Mouse (Mus musculus) urinary bladder, postnatal 4 days (tissue): ENCODE measurements around the gene Fgf7.

ENCODE experiments used
- DNase-seq, 2 experiments: peaks; one replicate each; pipeline ENCODE4 v3.0.0; 2021 to 2022; ENCODE audit warnings: low spot score in 2 of 2

Fgf7 gene

DNA sequence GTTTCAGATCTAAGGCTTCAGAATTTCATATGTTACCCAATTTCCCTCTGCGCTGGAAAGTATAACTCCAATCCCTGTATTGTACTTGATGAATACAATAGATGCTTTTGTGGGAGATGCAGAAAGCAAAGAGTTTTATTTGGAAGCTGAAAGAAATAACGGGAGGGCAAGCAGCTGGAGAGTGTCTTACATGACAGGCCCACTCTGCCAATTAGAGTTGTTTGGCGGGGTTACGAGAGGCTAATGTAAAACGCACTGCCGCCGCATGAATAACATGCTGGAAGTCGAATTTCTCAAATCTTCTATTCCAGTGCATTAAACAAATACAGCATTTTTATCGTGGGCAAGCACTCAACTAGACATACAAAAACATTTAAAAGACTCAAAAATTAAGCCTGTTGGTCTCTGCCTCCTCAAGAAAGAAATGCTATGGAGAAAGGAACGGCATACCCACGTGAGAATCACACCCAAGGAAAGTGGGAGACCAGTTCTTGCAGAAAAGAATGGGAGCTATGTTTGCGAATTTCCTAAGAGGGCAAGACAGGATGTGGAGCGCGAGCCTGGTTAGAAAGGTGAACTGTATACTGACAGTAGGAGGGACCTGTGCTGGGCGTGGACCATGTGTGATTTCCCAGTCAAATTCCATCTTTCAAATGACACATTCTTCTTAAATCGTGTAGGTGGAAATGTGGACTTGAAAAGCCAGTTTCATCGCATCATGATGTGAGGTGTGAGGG is 26.7 kb downstream of the Fgf7 start:
- DNase-seq: no peak

DNA sequence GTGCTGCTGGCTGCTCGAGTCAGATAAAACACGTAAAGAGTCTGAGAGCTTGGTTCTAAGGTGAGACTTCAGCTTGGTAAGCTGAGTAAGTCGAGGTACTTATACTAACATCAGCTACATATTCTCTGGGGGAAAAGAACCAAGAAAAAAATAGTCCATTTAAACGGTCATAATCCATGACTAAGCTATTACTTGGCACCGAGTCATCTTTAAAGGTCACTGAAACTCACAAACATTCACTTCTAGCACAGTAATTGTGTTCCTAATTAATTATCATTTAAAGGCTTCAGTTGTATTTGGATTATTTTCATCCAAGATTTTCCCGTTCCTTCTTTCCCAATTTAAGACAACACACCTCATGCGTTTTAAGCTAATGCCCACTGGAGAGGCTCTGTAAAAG is 28.4 kb downstream of the Fgf7 start:
- DNase-seq: no peak

DNA sequence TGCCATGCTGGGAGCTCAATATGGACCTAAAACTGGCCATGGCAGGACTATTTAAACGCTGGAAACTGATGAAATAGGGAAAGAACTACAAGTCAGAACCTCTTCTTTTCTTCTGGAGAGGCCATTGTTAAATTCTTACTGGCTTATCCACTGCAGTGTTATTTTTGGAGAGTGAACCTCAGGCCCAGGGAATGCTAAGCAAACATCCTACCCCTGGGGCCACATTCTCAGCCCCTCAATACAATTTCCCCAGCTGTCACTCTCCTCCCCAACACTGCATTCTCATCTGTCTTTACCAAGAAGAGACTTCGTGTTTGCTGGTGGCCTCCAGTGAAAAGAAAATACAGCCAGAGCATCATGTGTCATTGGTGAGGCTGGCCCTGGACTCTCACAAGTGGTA is 30.4 kb downstream of the Fgf7 start:
- DNase-seq: no peak

DNA sequence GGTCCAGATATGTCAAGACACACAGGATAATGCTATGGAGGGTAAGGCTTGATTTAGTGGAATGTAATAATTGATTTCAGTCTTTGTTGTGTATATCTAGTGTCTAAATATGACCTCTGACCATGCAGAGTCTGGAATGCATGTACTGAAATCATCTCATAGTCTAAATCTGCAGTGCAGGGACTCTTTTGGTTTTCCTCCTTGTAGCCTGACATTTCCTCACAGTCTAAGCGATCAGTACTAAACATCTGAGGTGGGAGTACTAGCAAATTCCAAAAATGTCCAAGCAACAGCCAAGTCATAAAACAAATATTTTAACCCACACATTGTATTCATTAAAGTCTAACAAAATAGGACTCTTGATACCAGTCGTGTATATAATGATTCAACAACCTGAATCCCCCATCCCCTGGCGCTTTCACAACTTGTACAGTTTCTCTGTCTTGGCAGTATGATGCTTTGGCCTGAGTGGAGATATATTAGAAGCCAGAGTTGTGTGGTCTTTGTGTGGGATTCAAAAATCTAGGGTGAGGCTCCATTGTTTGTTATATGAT is 30.9 kb downstream of the Fgf7 start:
- no peak for DNase-seq

DNA sequence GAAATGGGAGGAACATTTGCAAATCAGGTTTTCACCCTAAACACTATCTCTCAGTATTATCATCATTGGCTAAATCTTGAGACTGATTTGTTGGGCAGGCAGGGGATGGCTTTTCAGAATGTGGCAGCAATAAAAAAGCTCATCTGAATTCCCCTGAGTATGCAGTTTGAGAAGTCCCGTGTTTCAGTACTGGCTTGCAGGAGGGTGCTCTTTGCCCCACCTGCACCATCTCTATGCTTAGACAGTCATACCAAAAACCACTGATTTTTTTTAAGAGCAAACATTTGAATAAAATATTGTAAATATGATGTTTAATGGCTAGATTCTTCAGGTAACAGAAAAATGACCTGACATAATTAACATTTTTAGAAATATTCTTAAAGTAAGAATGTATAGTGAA is 35.3 kb downstream of the Fgf7 start:
- DNase-seq: no peak

DNA sequence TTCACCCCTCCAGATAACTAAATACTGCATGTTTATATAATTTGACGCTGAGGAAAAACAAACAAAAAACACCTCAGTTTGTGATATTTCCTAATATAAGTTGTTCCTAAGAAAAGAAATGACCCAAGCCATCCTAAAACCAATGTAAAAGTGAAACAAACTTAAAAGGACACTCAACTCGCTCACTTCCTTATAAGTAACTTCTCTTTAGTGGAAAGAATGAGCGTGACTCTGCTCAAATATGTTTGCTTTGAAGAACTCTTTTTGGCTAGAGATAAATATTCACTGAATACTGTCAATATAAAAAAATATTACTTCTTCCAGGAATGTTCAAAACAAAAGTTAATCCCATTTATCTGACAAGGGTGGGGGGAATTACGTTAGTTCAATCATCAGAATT is 39.3 kb downstream of the Fgf7 start:
- DNase-seq: no peak

DNA sequence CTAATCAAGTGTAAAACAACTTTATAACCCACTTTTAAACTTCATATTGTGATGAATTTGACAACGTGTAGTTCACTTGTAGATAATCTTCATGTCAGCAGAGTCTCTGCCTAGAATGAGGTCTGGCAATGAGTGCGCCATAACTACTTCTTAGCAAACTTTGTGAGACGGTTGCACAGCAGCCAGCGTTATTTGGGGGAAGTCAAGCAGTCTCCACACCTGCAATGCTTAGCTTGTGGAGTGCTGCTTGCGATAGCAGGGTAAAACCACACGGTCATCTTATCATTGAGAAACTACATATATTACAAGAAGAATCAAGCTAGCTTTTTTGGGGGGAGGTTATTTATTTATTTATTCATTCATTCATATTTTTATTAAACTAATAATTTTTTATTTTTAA is 42.0 kb downstream of the Fgf7 start:
- no peak for DNase-seq

DNA sequence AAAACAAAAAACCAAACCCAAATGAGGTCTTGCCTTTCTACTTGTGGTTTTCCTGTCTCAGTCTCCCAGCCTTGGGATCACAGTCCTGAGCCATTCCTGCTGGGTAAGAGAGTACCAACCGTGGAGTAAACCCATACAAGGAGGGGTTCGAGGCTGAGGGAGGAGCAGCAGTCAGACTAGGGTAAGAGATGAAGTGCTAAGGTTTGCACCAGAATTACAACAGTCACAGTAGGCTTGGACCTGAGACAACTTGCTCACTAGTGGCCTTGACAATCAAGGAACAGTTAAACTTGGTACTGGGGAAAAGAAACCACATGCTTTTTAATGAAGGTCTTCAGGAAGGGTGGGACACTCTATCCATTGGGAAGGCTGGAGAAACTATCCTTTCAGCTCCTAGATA is 44.6 kb downstream of the Fgf7 start:
- DNase-seq: no peak

DNA sequence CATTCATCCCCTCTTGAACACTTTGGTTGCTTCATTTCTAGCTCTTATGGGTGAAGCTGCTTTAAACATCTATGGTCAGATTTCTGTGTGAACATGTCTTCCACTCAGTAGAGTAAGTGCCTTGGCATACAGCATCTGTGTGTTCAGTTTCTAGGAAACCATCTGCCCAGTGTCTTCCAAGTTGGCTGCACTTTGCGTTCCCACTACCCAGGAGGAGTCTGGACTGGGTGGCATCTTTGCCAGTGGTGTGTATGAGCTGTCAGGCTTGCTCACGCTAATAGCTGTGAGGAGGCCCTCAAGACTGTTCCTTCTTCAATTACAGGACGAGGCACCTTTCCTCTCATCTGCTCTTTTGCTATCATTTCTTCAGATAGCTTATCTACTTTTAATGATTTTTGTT is 49.9 kb downstream of the Fgf7 start:
- DNase-seq: no peak

DNA sequence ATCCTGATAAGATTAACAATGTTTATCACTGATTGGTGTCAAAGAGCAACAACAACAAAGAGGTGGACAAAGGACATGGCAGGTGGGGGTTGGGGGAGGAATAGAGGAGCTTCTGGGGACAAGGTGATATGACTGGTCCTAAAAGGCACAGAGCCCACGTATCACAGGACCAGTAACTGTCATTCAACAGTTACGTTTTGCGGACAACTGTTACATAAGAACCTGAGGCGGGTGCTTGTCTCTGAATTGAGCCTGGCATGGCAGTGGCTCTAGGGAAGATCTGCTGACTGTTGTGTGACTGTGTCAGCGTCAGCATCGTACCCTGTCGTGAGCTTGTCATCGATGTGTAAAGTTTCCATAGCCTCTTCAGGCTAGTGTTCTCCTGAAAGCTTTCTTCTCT is 51.7 kb downstream of the Fgf7 start:
- DNase-seq: no peak

DNA sequence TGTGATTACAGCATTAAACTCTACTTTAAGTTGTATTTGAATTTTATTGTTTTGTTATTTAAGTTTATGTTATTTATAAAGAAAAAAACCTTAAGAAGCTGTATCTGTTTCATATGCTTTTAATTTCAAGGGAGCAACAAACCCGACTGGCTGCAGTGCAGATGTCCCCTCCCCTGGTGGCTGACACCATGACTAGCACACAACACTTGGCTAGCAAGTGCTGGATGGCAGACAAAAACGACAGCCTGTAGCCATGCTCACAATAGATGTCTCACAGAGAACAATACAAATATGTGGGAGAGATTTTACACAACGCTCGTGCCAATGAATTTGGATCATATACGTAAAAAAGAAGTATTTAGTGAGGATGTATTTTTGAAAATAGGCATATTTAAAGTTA is 56.0 kb downstream of the Fgf7 start:
- DNase-seq: no peak

DNA sequence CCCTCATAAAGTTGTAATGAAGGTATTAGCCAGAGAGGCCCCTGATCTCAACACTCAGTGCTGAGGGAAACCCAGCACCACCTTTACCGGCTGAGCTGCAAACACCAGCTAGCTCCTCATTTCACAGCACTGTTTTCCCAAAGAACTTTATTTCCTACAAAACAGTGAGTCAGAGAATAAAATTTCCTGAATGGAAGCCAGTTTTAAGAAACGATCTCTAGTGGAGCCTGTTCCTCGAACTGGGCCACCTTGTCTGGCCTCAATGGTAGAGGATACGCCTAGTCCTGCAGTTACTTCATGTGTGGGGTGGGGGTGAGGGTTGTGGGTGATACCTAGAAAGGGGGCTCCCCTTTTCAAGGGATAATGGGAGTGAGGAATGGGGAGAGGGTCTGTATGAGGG is 60.2 kb downstream of the Fgf7 start:
- DNase-seq: no peak
